Mouse (Mus musculus) stomach, postnatal 0 days (tissue): ENCODE measurements around the gene Sox5. TPM values are rescaled to one million over a fixed set of nuclear protein-coding genes. Genes with fewer than 3 reads are reported as not detected.

Source experiments
- ATAC-seq: fragments of 200-750 bp; cut with Nextera tagmentation; 2 replicates; pipeline ENCODE4 v1.8.0; 2017; ENCODE audit not compliant: low FRiP score, low TSS enrichment
- DNase-seq: peaks from one replicate; pipeline ENCODE4 v3.0.0-alpha.2; 2016; ENCODE audit warnings: low spot score
- H3K27ac ChIP-seq: fragments of 300-500 bp; sonication (generic); replicated peaks from 2 replicates; pipeline ENCODE4 v1.5.1; 2014; ENCODE audit warnings: mild to moderate bottlenecking, control low read depth
- H3K27me3 ChIP-seq: fragments of 300-500 bp; sonication (generic); 2 replicates; pipeline ENCODE4 v1.6.1; 2014; ENCODE audit warnings: low read length; ENCODE audit not compliant: control insufficient read depth, insufficient read depth
- H3K36me3 ChIP-seq: fragments of 300-500 bp; sonication (generic); 2 replicates; pipeline ENCODE4 v1.6.1; 2014; ENCODE audit warnings: low read length, mixed read lengths; ENCODE audit not compliant: control insufficient read depth, insufficient read depth
- H3K4me1 ChIP-seq: fragments of 300-500 bp; sonication (generic); replicated peaks from 2 replicates; pipeline ENCODE4 v1.6.1; 2014; ENCODE audit warnings: antibody characterized with exemption; ENCODE audit not compliant: control insufficient read depth, insufficient read depth
- H3K4me2 ChIP-seq: fragments of 300-500 bp; sonication (generic); replicated peaks from 2 replicates; pipeline ENCODE4 v1.6.1; 2014; ENCODE audit warnings: low read depth, mild to moderate bottlenecking, control low read depth, moderate library complexity
- H3K4me3 ChIP-seq: fragments of 300-500 bp; sonication (generic); 2 replicates; pipeline ENCODE4 v1.5.1; 2014; ENCODE audit warnings: low read depth, low read length, control low read depth
- H3K9ac ChIP-seq: fragments of 300-500 bp; sonication (generic); 2 replicates; pipeline ENCODE4 v1.6.1; 2014; ENCODE audit warnings: mild to moderate bottlenecking, low read length, control low read depth, mixed read lengths
- H3K9me3 ChIP-seq: fragments of 300-500 bp; sonication (generic); 2 replicates; pipeline ENCODE4 v1.6.1; 2016; ENCODE audit warnings: low read length; ENCODE audit not compliant: control insufficient read depth
- CTCF ChIP-seq: IDR thresholded peaks from 2 replicates; pipeline ENCODE4 v1.5.1; 2016; ENCODE audit warnings: antibody characterized with exemption, low read depth, mild to moderate bottlenecking, moderate library complexity
- EP300 ChIP-seq: optimal IDR thresholded peaks from 2 replicates; pipeline ENCODE3; 2016; ENCODE audit warnings: antibody characterized with exemption
- WGBS: fragments of 180-500 bp; shearing (Covaris S2); extraction: QIAGEN DNeasy Blood & Tissue Kit; methylation state at CpG from one replicate; pipeline ENCODE4 v1.1.7; 2014; 5-methylcytosine and 5-hydroxymethylcytosine counted together
- polyA plus RNA-seq: library from polyadenylated mRNA; unstranded; fragments of >200 nt; fragmentation: Nextera tagmentation; extraction: Ambion mirVana; gene quantifications from 2 replicates; pipeline ENCODE4 v1.2.1, GENCODE M21; 2015

Gene Sox5
- polyA plus RNA-seq, 1 experiment from 2014 or later: 9.8 TPM

- DNase-seq (no peak), ATAC-seq (no peak)
- Histone ChIP-seq H3K27ac (no peak overlapping the region), H3K4me1 (no peaks in the 10 kb centered on the region), H3K4me2 (no peak overlapping the region), H3K9ac (no peak overlapping the region), H3K27me3 (no peaks in the 10 kb centered on the region), H3K36me3 (no peaks in the 10 kb centered on the region), H3K4me3 (no peak overlapping the region), H3K9me3 (no peaks in the 10 kb centered on the region)
- WGBS: 27% methylated on average over 3 of the region's 3 CpGs
- no peak for TF ChIP-seq EP300
- TF ChIP-seq CTCF: no peak
Measured at GRCm38 (mm10) chr6:144742559-144742958, 39.2 kb downstream of the Sox5 start.

GRCm38 (mm10) chr6:144741080-144741655 lies 40.6 kb downstream of the Sox5 start:
- Histone ChIP-seq H3K27ac (no peak overlapping the region), H3K4me1 (no peaks in the 10 kb centered on the region), H3K36me3 (no peaks in the 10 kb centered on the region), H3K9ac (no peak overlapping the region), H3K27me3 (no peaks in the 10 kb centered on the region), H3K9me3 (no peaks in the 10 kb centered on the region), H3K4me3 (no peak overlapping the region), H3K4me2 (no peak overlapping the region)
- TF ChIP-seq CTCF: no peak
- no peak for TF ChIP-seq EP300
- DNase-seq: no peak
- WGBS: 39% methylated on average over 3 of the region's 3 CpGs
- no peak for ATAC-seq

- Histone ChIP-seq H3K9ac (no peak overlapping the region), H3K27ac (no peak overlapping the region), H3K4me3 (no peak overlapping the region), H3K36me3 (no peaks in the 10 kb centered on the region), H3K4me2 (no peak overlapping the region), H3K9me3 (no peaks in the 10 kb centered on the region), H3K27me3 (no peaks in the 10 kb centered on the region), H3K4me1 (no peaks in the 10 kb centered on the region)
- ATAC-seq (no peak), DNase-seq (no peak)
- WGBS: 94% methylated on average over 3 of the region's 3 CpGs
- TF ChIP-seq CTCF: no peak
- no peak for TF ChIP-seq EP300
Measured at GRCm38 (mm10) chr6:144740343-144740742, 41.4 kb downstream of the Sox5 start.

- TF ChIP-seq CTCF: no peak
- no peak for TF ChIP-seq EP300
- Histone ChIP-seq H3K9ac (no peak overlapping the region), H3K4me3 (no peak overlapping the region), H3K4me1 (no peaks in the 10 kb centered on the region), H3K36me3 (no peaks in the 10 kb centered on the region), H3K4me2 (no peak overlapping the region), H3K27me3 (no peaks in the 10 kb centered on the region), H3K9me3 (no peaks in the 10 kb centered on the region), H3K27ac (no peak overlapping the region)
- DNase-seq (no peak), ATAC-seq (no peak)
- 52% methylated on average over 2 of the region's 2 CpGs for WGBS
Measured at GRCm38 (mm10) chr6:144739753-144740152, 42.0 kb downstream of the Sox5 start.

- DNase-seq: no peak
- H3K27ac ChIP-seq: no peak overlapping the region
- no peaks in the 10 kb centered on the region for H3K27me3 ChIP-seq
- no peaks in the 10 kb centered on the region for H3K36me3 ChIP-seq
- no peak overlapping the region for H3K9ac ChIP-seq
- H3K4me1 ChIP-seq: no peaks in the 10 kb centered on the region
- ATAC-seq: no peak
- WGBS: 82% methylated on average over 5 of the region's 5 CpGs
- no peak for TF ChIP-seq CTCF
- TF ChIP-seq EP300: no peak
- no peak overlapping the region for H3K4me2 ChIP-seq
- no peaks in the 10 kb centered on the region for H3K9me3 ChIP-seq
- no peak overlapping the region for H3K4me3 ChIP-seq
Measured at GRCm38 (mm10) chr6:144737786-144738185, 44.0 kb downstream of the Sox5 start.

GRCm38 (mm10) chr6:144731251-144731970 lies 50.4 kb downstream of the Sox5 start:
- Histone ChIP-seq H3K9me3 (no peaks in the 10 kb centered on the region), H3K36me3 (no peaks in the 10 kb centered on the region), H3K4me1 (no peaks in the 10 kb centered on the region), H3K9ac (no peak overlapping the region), H3K4me3 (no peak overlapping the region), H3K27me3 (no peaks in the 10 kb centered on the region), H3K4me2 (no peak overlapping the region), H3K27ac (no peak overlapping the region)
- no peak for ATAC-seq
- no peak for DNase-seq
- TF ChIP-seq EP300: no peak
- no peak for TF ChIP-seq CTCF
- WGBS: 87% methylated on average over 10 of the region's 10 CpGs
